Mouse (Mus musculus) neural tube, embryonic 11.5 days (tissue): ENCODE results near the gene Lrg1. TPM values are rescaled to one million over a fixed set of nuclear protein-coding genes. Genes with fewer than 3 reads are reported as not detected.

Source experiments
- ATAC-seq: fragments of 200-750 bp; cut with Nextera tagmentation; 2 replicates; pipeline ENCODE4 v1.8.0; 2017; ENCODE audit warnings: moderate number of reproducible peaks, mild to moderate bottlenecking, moderate TSS enrichment, moderate library complexity; ENCODE audit not compliant: insufficient read depth, low FRiP score, low TSS enrichment
- DNase-seq: peaks from one replicate; pipeline ENCODE4 v3.0.0-alpha.2; 2015; ENCODE audit warnings: low spot score
- H3K27ac ChIP-seq: fragments of 300-500 bp; sonication (generic); 2 replicates; pipeline ENCODE4 v1.5.1; 2014; ENCODE audit warnings: low read depth, mild to moderate bottlenecking, low read length
- H3K27me3 ChIP-seq: fragments of 300-500 bp; sonication (generic); 2 replicates; pipeline ENCODE4 v1.6.1; 2014; ENCODE audit warnings: mild to moderate bottlenecking, low read length, mixed read lengths; ENCODE audit not compliant: control insufficient read depth, insufficient read depth
- H3K36me3 ChIP-seq: fragments of 300-500 bp; sonication (generic); 2 replicates; pipeline ENCODE4 v1.6.1; 2014; ENCODE audit warnings: mild to moderate bottlenecking, low read length, moderate library complexity, mixed read lengths; ENCODE audit not compliant: control insufficient read depth, insufficient read depth
- H3K4me1 ChIP-seq: fragments of 300-500 bp; sonication (generic); 2 replicates; pipeline ENCODE4 v1.6.1; 2014; ENCODE audit warnings: low read length, mixed read lengths; ENCODE audit not compliant: control insufficient read depth, insufficient read depth
- H3K4me2 ChIP-seq: fragments of 300-500 bp; sonication (generic); 2 replicates; pipeline ENCODE4 v1.6.1; 2014; ENCODE audit warnings: low read depth, mild to moderate bottlenecking, moderate library complexity
- H3K4me3 ChIP-seq: fragments of 300-500 bp; sonication (generic); 2 replicates; pipeline ENCODE4 v1.5.1; 2014; ENCODE audit warnings: low read depth, low read length
- H3K9ac ChIP-seq: fragments of 300-500 bp; sonication (generic); 2 replicates; pipeline ENCODE4 v1.6.1; 2014; ENCODE audit warnings: mild to moderate bottlenecking, low read length
- H3K9me3 ChIP-seq: fragments of 300-500 bp; sonication (generic); 2 replicates; pipeline ENCODE4 v1.6.1; 2016; ENCODE audit warnings: low read length; ENCODE audit not compliant: control insufficient read depth
- WGBS: fragments of 180-500 bp; shearing (Covaris S2); extraction: QIAGEN DNeasy Blood & Tissue Kit; methylation state at CpG from one replicate; pipeline ENCODE4 v1.1.7; 2014; 5-methylcytosine and 5-hydroxymethylcytosine counted together
- polyA plus RNA-seq: library from polyadenylated mRNA; unstranded; fragments of >200 nt; fragmentation: Nextera tagmentation; extraction: Ambion mirVana; gene quantifications from 2 replicates; pipeline ENCODE4 v1.2.1, GENCODE M21; 2014

Lrg1 gene
- polyA plus RNA-seq, 1 experiment from 2014 or later: not detected

GRCm38 (mm10) chr17:56141702-56142605 lies 20.2 kb upstream of the Lrg1 start:
- H3K4me1 ChIP-seq: peaks cover 14% of the 10 kb centered on the region
- H3K27ac ChIP-seq: peak overlapping the region; percentile 49; the same call in 1 of the 2 replicates
- H3K9ac ChIP-seq: peak overlapping the region; percentile 38; the same call in 1 of the 2 replicates
- under 1% methylated on average over 38 of the region's 47 CpGs for WGBS
- peaks cover 48% of the 10 kb centered on the region for H3K27me3 ChIP-seq
- no peaks in the 10 kb centered on the region for H3K36me3 ChIP-seq
- no peaks in the 10 kb centered on the region for H3K9me3 ChIP-seq
- DNase-seq (peak; percentile 76), ATAC-seq (peak; percentile 62)
- H3K4me3 ChIP-seq: peak overlapping the region; percentile 35
- peak overlapping the region; percentile 54 for H3K4me2 ChIP-seq

- Histone ChIP-seq H3K27ac (0 out of 2 replicates have a peak within 1 kb of the TSS, but pooled peaks have one; percentile 20), H3K4me2 (peak within 1 kb of the TSS; percentile 97), H3K4me1 (peaks cover 14% of the 10 kb centered on the region), H3K36me3 (no peaks in the 10 kb centered on the region), H3K27me3 (peaks cover 41% of the 10 kb centered on the region), H3K4me3 (peak within 1 kb of the TSS; percentile 75), H3K9me3 (no peaks in the 10 kb centered on the region), H3K9ac (peak within 1 kb of the TSS; percentile 71)
- peak; percentile 77 for DNase-seq
- WGBS: 2% methylated on average over 62 of the region's 79 CpGs
- ATAC-seq: peak; percentile 15; the same call in 1 of the 2 replicates
These were observed 18.2 kb upstream of the Lrg1 start, which contains the start of gene Sema6b for GRCm38 (mm10) chr17:56139858-56140595. Sema6b (minus strand) TSS chr17:56140343.

- ATAC-seq (no peak), DNase-seq (no peak)
- Histone ChIP-seq H3K4me2 (peak overlapping the region; percentile 97), H3K4me1 (peaks cover 16% of the 10 kb centered on the region), H3K9me3 (no peaks in the 10 kb centered on the region), H3K36me3 (no peaks in the 10 kb centered on the region), H3K27me3 (peaks cover 41% of the 10 kb centered on the region), H3K4me3 (peak overlapping the region; percentile 75), H3K9ac (peak overlapping the region; percentile 71), H3K27ac (no peak overlapping the region)
- 6% methylated on average over 17 of the region's 21 CpGs for WGBS
These were observed 17.6 kb upstream of the Lrg1 start for GRCm38 (mm10) chr17:56139355-56139754.

- WGBS: 16% methylated on average over 25 of the region's 25 CpGs
- Histone ChIP-seq H3K9me3 (no peaks in the 10 kb centered on the region), H3K27me3 (peaks cover 41% of the 10 kb centered on the region), H3K36me3 (no peaks in the 10 kb centered on the region), H3K27ac (no peak overlapping the region), H3K4me1 (peaks cover 22% of the 10 kb centered on the region), H3K9ac (no peak overlapping the region), H3K4me2 (peak overlapping the region; percentile 97; the same call in 1 of the 2 replicates), H3K4me3 (no peak overlapping the region)
- no peak for DNase-seq
- ATAC-seq: no peak
These were observed 16.2 kb upstream of the Lrg1 start for GRCm38 (mm10) chr17:56137839-56138613.

- ATAC-seq (no peak), DNase-seq (no peak)
- Histone ChIP-seq H3K27me3 (peaks cover 37% of the 10 kb centered on the region), H3K4me3 (no peak overlapping the region), H3K4me2 (no peak overlapping the region), H3K9ac (no peak overlapping the region), H3K36me3 (no peaks in the 10 kb centered on the region), H3K27ac (no peak overlapping the region), H3K9me3 (no peaks in the 10 kb centered on the region), H3K4me1 (peaks cover 15% of the 10 kb centered on the region)
- 81% methylated on average over 7 of the region's 7 CpGs for WGBS
These were observed 14.8 kb upstream of the Lrg1 start for GRCm38 (mm10) chr17:56136558-56136957.

GRCm38 (mm10) chr17:56134463-56134971 lies 12.7 kb upstream of the Lrg1 start:
- H3K4me1 ChIP-seq: peaks cover 12% of the 10 kb centered on the region
- H3K27ac ChIP-seq: 0 out of 2 replicates have a peak overlapping the region, but pooled peaks have one; percentile 35
- H3K27me3 ChIP-seq: peaks cover 16% of the 10 kb centered on the region
- H3K4me3 ChIP-seq: peak overlapping the region; percentile 23
- no peaks in the 10 kb centered on the region for H3K9me3 ChIP-seq
- no peaks in the 10 kb centered on the region for H3K36me3 ChIP-seq
- H3K9ac ChIP-seq: peak overlapping the region; percentile 18; the same call in 1 of the 2 replicates
- H3K4me2 ChIP-seq: peak overlapping the region; percentile 37
- ATAC-seq (no peak), DNase-seq (peak; percentile 70)
- WGBS: 3% methylated on average over 27 of the region's 27 CpGs

GRCm38 (mm10) chr17:56133457-56134363 lies 11.9 kb upstream of the Lrg1 start:
- WGBS: 25% methylated on average over 17 of the region's 21 CpGs
- H3K4me1 ChIP-seq: peaks cover 8% of the 10 kb centered on the region; the same call in 1 of the 2 replicates
- peaks cover 8% of the 10 kb centered on the region for H3K27me3 ChIP-seq
- H3K36me3 ChIP-seq: no peaks in the 10 kb centered on the region
- peak overlapping the region; percentile 18; the same call in 1 of the 2 replicates for H3K9ac ChIP-seq
- peak overlapping the region; percentile 37; the same call in 1 of the 2 replicates for H3K4me2 ChIP-seq
- ATAC-seq (peak; percentile 29; the same call in 1 of the 2 replicates), DNase-seq (no peak)
- no peaks in the 10 kb centered on the region for H3K9me3 ChIP-seq
- H3K4me3 ChIP-seq: no peak overlapping the region
- no peak overlapping the region for H3K27ac ChIP-seq
